Mouse (Mus musculus): ENCODE measurements around the gene Relch. TPM values are rescaled to one million over a fixed set of nuclear protein-coding genes. Genes with fewer than 3 reads are reported as not detected.
"Not testable (repeated sequence)": the region's sequence is repeated elsewhere in the genome, so short reads cannot be mapped to it uniquely, and the experiment has no call there.

Gene Relch
- polyA plus RNA-seq, 1 experiment from 2014 or later: 22.2 TPM

DNA sequence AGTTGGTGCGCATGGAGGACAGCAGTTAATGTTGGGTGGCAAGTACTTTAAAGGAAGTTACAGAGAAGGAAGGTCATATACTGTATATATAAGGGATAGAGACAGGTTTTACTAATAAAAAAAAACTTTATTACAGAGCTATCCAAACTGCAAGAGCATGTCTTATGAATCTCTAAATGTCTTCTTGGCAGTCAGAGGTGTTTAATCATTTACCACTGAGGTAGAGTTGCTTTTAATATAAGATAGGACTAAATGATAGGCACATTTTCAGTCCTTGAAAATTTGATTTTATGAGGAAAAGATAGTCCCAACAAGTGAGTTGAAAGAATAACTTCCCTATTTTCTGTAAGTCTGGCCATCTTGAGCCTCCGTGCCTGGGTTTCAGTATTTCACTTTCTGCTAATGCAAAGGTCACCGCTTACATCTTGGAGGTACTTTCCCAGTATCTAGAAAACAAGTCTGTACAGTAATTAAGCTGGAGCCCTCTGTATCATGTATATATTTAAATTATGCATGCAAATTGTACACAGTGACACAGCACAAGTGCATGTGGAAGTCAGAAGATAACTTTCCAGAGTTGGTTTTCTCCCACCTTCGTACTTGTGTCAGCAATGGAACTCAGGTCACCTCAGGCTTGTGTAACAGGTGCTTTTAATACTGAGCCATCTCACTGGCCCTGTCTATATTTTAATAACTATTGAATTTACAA, 84.6 kb downstream of the Relch start:
- no peaks in the 10 kb centered on the region for H3K27me3 ChIP-seq (replicated peaks; ENCODE audit: low read depth, poor library complexity, severe bottlenecking)
- H3K27ac ChIP-seq (replicated peaks): no peak overlapping the region
- no peaks in the 10 kb centered on the region for H3K9me3 ChIP-seq
- no peaks in the 10 kb centered on the region for H3K4me1 ChIP-seq
- no peak for DNase-seq (ENCODE audit: low spot score)
- no peak overlapping the region for H3K4me3 ChIP-seq
- WGBS: 97% methylated on average over 4 of the region's 4 CpGs
- H3K36me3 ChIP-seq (replicated peaks): peaks cover 52% of the 10 kb centered on the region

DNA sequence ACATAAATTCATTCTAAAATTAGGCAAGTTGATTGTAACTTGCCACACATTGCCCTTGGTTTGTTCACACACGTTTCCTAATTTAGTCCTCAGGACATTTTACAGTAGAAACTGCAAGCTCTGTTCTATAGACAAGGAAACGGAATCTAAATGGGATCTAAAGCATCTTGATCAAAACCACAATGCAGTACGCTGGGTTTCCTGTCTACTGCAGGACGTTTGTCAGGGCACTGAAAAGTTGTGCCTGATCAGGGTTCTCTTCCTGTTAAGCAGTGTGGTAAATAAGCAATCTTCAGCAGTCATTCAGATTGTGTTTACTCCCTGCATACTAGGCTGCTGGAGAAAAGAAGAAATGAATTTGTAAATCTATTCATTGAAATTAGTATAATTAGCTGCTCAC, 88.5 kb downstream of the Relch start:
- Histone ChIP-seq H3K27me3 (replicated peaks; ENCODE audit: low read depth, poor library complexity, severe bottlenecking) (no peaks in the 10 kb centered on the region), H3K27ac (replicated peaks) (no peak overlapping the region), H3K36me3 (replicated peaks) (peaks cover 25% of the 10 kb centered on the region), H3K4me3 (no peak overlapping the region), H3K9me3 (no peaks in the 10 kb centered on the region), H3K4me1 (no peaks in the 10 kb centered on the region)
- WGBS: 80% methylated on average over 4 of the region's 4 CpGs
- DNase-seq (ENCODE audit: low spot score): no peak

DNA sequence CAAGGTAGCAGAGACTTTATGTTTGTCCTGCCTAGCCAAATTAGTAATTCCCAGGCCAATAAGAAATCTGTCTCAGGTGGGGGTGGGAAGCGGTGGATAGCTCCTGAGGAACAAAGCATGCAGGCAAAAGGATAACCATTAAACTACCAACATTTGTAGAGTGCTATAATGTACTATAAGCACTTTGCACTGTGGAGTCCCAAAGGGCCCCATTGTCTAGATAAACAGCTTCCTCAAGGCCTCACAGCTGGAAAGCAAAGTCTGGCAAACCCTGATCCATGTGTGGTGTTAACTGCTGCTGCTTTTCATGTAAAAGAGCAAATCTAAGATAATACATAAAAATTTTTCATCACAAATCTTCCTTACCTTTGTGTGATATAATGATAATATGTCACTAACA, 89.3 kb downstream of the Relch start:
- Histone ChIP-seq H3K4me3 (no peak overlapping the region), H3K9me3 (no peaks in the 10 kb centered on the region), H3K27me3 (replicated peaks; ENCODE audit: low read depth, poor library complexity, severe bottlenecking) (no peaks in the 10 kb centered on the region), H3K27ac (replicated peaks) (no peak overlapping the region), H3K4me1 (no peaks in the 10 kb centered on the region), H3K36me3 (replicated peaks) (peaks cover 25% of the 10 kb centered on the region)
- WGBS: 85% methylated on average over 1 of the region's 1 CpGs
- no peak for DNase-seq (ENCODE audit: low spot score)

DNA sequence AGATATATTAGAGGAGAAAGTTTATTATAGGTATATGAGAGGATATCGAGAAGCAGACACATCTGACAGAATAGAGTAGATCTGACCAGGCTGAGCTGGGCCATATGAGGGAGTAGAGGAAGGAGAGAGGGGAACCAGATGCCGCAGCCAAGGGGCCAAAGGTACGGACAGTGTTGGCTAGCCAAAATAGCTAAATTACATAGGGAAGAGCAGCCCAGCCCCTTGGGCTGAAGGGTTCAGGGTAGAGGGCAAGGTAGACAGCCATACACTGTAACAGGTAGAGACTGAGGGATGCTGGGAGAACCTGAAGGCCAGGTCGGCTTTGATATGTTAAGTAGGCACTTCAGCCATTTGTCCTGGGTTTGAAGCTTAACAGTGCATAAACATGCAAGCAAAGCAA, 95.1 kb downstream of the Relch start:
- Histone ChIP-seq H3K4me1 (no peaks in the 10 kb centered on the region), H3K9me3 (peaks cover 14% of the 10 kb centered on the region), H3K27ac (replicated peaks) (no peak overlapping the region), H3K36me3 (replicated peaks) (0 out of 2 replicates have a peak, but pooled peaks cover 3% of the 10 kb centered on the region), H3K4me3 (no peak overlapping the region), H3K27me3 (replicated peaks; ENCODE audit: low read depth, poor library complexity, severe bottlenecking) (no peaks in the 10 kb centered on the region)
- 90% methylated on average over 4 of the region's 4 CpGs for WGBS
- no peak for DNase-seq (ENCODE audit: low spot score)

DNA sequence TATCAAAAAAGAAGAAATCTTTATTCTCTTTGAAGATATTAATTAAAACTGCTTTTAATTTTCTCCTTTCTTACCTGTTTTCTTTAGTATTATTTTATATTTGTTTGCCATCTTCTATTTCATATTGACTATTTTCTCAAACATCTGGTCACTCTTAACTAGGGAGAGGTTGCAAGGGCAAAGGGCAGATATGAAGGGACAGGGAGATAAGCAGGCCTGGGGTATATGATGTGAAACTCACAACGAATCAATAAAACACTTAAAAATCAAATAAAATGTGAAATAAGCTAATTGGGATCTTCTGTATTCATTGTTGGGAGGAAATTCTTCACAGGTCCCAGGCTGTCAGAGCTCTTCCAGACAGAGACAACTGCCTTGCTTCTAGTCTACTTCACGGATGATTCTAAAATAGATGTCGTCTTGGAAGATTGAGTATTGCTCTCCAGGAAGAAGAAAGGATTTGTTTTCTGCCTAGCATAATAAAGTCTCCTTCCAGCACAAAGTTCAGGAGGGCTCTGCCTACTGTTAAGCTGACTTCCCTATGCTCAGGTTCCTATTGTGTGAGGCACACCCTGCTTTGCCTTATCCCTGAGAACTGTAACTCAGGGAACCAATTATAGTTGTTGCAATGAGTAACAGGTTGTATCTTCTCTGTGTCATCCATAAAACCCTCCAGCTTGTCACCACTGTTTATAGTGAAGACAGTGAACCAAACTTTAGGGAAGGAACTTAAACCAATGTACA, 95.9 kb downstream of the Relch start:
- no peak for DNase-seq (ENCODE audit: low spot score)
- Histone ChIP-seq H3K9me3 (peaks cover 14% of the 10 kb centered on the region), H3K27me3 (replicated peaks; ENCODE audit: low read depth, poor library complexity, severe bottlenecking) (no peaks in the 10 kb centered on the region), H3K36me3 (replicated peaks) (0 out of 2 replicates have a peak, but pooled peaks cover 2% of the 10 kb centered on the region), H3K4me3 (no peak overlapping the region), H3K27ac (replicated peaks) (no peak overlapping the region), H3K4me1 (no peaks in the 10 kb centered on the region)
- WGBS: 87% methylated on average over 3 of the region's 3 CpGs

DNA sequence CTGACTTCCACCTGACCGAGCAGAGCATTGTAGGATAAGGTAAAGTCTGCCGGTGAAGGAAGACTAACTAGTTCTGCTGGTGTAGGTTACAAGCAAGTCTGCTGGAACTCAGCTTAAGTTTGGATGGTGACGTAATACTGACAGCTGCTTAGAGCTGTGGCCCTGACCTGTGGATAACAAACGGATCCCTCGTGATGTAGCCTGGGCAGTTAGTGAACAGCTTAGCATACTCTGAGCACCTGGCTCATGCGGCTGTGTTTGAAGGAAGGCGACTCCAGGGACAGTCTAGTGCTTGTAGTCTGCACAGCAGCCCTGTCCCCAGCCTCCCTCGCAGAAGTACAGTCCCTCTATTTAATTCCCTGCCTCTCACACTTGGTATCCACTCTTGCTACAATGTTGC, 101.9 kb downstream of the Relch start:
- H3K9me3 ChIP-seq: peaks cover 14% of the 10 kb centered on the region
- no peak overlapping the region for H3K4me3 ChIP-seq
- WGBS: 82% methylated on average over 8 of the region's 8 CpGs
- H3K36me3 ChIP-seq (replicated peaks): no peaks in the 10 kb centered on the region
- no peak overlapping the region for H3K27ac ChIP-seq (replicated peaks)
- no peaks in the 10 kb centered on the region for H3K4me1 ChIP-seq
- DNase-seq (ENCODE audit: low spot score): no peak
- H3K27me3 ChIP-seq (replicated peaks; ENCODE audit: low read depth, poor library complexity, severe bottlenecking): no peaks in the 10 kb centered on the region

DNA sequence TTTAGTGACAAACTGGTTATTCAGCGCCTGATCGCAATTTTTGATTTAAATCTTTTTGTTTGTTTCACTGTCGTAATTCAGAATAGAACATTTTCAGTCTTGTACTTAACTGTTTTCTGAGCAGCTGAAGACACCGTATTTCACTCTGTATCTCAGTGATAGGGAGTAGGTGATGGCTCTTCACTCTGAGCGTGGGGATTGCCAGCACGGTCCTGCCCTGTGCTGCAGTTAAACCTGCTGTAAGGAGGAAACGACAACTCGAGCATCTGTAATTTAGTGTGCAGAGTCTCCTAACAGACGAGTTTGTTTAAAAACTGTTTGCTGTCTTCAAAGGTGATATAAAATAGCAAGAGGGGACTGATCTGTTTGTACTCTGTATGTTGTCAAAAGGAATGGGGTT, 102.4 kb downstream of the Relch start:
- not testable (repeated sequence) for H3K27ac ChIP-seq (replicated peaks); H3K27me3 ChIP-seq (replicated peaks; ENCODE audit: low read depth, poor library complexity, severe bottlenecking); H3K4me3 ChIP-seq; H3K4me1 ChIP-seq; DNase-seq (ENCODE audit: low spot score); H3K36me3 ChIP-seq (replicated peaks)
- H3K9me3 ChIP-seq: peaks cover 14% of the 10 kb centered on the region
- 85% methylated on average over 9 of the region's 9 CpGs for WGBS

DNA sequence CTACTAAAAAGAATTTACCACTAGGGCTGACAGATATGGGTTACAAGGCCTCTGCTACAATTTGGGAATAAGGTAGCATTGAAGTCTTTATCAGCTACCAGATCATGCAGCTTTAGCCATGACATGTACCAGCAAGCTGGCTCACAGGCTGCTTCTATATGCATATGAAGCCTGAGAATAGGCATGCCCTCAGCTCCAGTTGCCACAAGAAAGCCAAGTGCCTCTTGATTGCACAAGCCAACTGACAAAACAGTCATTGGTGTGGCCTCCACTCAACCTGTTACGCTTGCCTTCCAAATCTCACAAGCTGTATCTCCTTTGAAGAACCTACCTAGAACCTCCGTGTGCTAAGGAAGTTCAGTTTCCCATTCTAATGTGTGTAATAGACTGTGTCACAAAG, 104.7 kb downstream of the Relch start:
- DNase-seq (ENCODE audit: low spot score): no peak
- Histone ChIP-seq H3K4me1 (no peaks in the 10 kb centered on the region), H3K4me3 (no peak overlapping the region), H3K27ac (replicated peaks) (no peak overlapping the region), H3K36me3 (replicated peaks) (no peaks in the 10 kb centered on the region), H3K27me3 (replicated peaks; ENCODE audit: low read depth, poor library complexity, severe bottlenecking) (no peaks in the 10 kb centered on the region), H3K9me3 (peaks cover under 1% of the 10 kb centered on the region; the same call in 1 of the 2 replicates)
- WGBS: 92% methylated on average over 2 of the region's 2 CpGs

DNA sequence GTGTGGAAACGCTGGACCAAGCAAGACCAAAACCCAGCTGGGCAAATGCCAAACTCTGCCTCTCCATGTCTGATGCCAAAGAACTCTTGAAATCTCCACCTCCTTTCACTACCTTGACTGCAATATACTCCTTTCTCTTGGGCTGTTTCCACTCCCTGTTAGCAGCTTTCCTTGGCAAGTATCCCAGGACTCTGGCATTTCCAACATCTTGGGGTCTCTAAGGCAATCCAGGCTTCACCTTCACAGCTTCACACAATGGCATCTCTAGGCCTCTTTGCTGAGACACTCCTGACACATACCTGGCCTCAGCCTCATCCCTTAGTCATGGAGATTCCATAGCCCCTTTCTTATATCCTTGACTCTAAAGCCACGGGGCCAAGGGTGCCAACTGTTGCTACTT, 107.0 kb downstream of the Relch start:
- no peaks in the 10 kb centered on the region for H3K36me3 ChIP-seq (replicated peaks)
- no peak for DNase-seq (ENCODE audit: low spot score)
- no peaks in the 10 kb centered on the region for H3K4me1 ChIP-seq
- no peaks in the 10 kb centered on the region for H3K9me3 ChIP-seq
- 89% methylated on average over 2 of the region's 2 CpGs for WGBS
- no peak overlapping the region for H3K4me3 ChIP-seq
- H3K27ac ChIP-seq (replicated peaks): no peak overlapping the region
- H3K27me3 ChIP-seq (replicated peaks; ENCODE audit: low read depth, poor library complexity, severe bottlenecking): no peaks in the 10 kb centered on the region

DNA sequence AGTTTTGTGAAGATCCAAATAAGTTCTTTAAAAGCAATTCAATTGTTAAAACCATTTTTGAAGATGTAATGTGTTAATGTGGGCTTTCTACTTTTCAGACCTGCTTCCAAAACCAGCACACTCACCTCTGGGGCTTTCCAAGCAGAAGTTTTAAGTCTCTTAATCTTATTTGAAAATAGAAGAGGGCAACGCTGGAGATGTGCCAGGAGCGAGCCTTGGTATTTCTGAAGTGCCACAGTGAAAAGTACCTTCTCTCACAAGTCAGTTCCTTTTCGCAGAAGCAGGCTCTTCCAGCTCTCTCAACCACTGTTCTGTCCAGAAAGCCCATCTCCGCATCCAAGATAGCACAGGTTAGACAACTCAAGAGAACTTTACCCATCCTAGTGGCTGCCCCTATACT, 112.8 kb downstream of the Relch start:
- Histone ChIP-seq H3K4me1 (peaks cover 10% of the 10 kb centered on the region), H3K27me3 (replicated peaks; ENCODE audit: low read depth, poor library complexity, severe bottlenecking) (peaks cover 46% of the 10 kb centered on the region), H3K4me3 (no peak overlapping the region), H3K27ac (replicated peaks) (no peak overlapping the region), H3K36me3 (replicated peaks) (no peaks in the 10 kb centered on the region), H3K9me3 (no peaks in the 10 kb centered on the region)
- WGBS: 92% methylated on average over 4 of the region's 4 CpGs
- DNase-seq (ENCODE audit: low spot score): no peak

DNA sequence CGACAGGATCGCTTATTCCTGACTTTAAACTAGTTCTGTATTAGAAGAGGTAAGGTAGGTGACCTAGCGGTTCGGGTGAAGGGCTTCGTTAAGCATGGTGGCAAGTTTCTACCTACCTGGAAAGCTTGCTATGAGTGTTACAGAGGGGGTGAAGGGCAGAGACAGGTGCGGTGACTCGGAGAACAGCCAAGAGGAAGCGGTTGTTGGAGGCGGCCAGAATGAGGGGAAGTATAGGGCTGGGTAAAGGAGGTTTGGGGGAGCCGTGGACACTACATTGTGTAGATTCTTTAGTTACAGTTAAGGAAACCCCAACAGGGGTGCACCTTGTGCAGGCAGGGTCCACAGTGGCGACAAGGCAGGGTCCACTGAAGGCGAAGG, 116.4 kb downstream of the Relch start:
- peaks cover 67% of the 10 kb centered on the region for H3K27me3 ChIP-seq (replicated peaks; ENCODE audit: low read depth, poor library complexity, severe bottlenecking)
- no peak for DNase-seq (ENCODE audit: low spot score)
- WGBS: 35% methylated on average over 12 of the region's 12 CpGs
- no peak overlapping the region for H3K27ac ChIP-seq (replicated peaks)
- peak overlapping the region; percentile 69 for H3K4me3 ChIP-seq
- peaks cover 10% of the 10 kb centered on the region for H3K4me1 ChIP-seq
- no peaks in the 10 kb centered on the region for H3K9me3 ChIP-seq
- no peaks in the 10 kb centered on the region for H3K36me3 ChIP-seq (replicated peaks)

DNA sequence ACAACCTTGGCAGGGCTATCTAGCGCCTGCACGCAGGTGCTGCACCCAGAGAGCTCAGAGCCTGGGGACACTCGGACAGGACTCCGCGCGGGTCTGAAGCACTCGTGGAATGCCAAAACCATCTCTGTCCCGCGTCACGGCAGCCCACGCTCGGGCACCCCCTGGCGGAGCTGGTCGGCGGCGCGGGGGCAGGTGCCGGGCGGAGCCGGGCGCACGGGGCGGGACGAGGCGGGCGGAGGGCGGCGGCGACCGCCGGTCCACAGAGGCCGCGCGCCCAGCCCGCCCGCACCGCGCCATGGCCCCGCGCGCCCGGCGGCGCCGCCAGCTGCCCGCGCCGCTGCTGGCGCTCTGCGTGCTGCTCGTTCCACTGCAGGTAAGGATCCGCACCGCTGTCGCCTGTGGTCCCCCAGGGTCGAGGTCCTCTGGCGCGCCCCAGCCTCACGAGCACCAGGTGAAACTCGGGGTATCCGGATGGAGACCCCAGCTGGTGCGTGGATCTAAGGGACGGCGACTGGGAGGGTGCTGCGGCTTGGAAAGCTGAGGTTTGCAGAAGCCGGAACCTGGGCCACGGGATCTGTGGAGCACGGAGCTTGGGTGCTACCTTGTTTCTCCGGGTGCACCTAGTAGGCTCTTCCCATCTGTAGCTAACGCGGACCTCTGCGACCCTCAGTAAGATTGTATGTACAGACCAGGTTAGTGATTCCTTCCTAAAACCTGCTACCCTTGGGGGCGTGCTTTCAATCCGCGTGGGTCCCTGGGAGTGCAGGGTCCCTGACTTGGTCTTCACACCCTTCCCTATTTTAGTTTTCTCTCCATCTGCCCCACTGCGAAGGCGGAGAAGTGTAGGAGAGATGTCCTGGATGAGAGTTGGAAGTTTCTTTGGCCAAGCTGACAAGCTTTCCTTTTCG, 117.0 kb downstream of the Relch start, which contains the start of gene Tnfrsf11a:
TSS of gene Tnfrsf11a (plus strand) at position 262 of the 908 bp plus-strand sequence.
- WGBS: 5% methylated on average over 77 of the region's 77 CpGs
- Histone ChIP-seq H3K4me3 (peak within 1 kb of the TSS; percentile 69), H3K36me3 (replicated peaks) (no peaks in the 10 kb centered on the region), H3K9me3 (no peaks in the 10 kb centered on the region), H3K4me1 (peaks cover 13% of the 10 kb centered on the region), H3K27me3 (replicated peaks; ENCODE audit: low read depth, poor library complexity, severe bottlenecking) (peaks cover 67% of the 10 kb centered on the region), H3K27ac (replicated peaks) (peak within 1 kb of the TSS; percentile 65)
- peak; percentile 65 for DNase-seq (ENCODE audit: low spot score)
